Mouse (Mus musculus) urinary bladder, postnatal 4 days (tissue): ENCODE data around the gene Rnaseh2a.

Experiments used
- DNase-seq, 2 experiments: peaks; one replicate each; pipeline ENCODE4 v3.0.0; 2021 to 2022; ENCODE audit warnings: low spot score in 2 of 2

Gene Rnaseh2a

GRCm38 (mm10) chr8:84967532-84968304 is 1.8 kb downstream of the Rnaseh2a start:
- no peak for DNase-seq

GRCm38 (mm10) chr8:84966603-84967002 is 3.0 kb downstream of the Rnaseh2a start:
- DNase-seq = no peak

GRCm38 (mm10) chr8:84965731-84966291 is 3.8 kb downstream of the Rnaseh2a start:
- DNase-seq = peak; percentile 90 to 93

GRCm38 (mm10) chr8:84963952-84964351 is 5.6 kb downstream of the Rnaseh2a start:
- no peak for DNase-seq

- no peak for DNase-seq
Observed at GRCm38 (mm10) chr8:84959811-84960210, 9.8 kb downstream of the Rnaseh2a start.

GRCm38 (mm10) chr8:84956768-84957167 is 12.8 kb downstream of the Rnaseh2a start:
- no peak for DNase-seq

GRCm38 (mm10) chr8:84952612-84953255 is 16.8 kb downstream of the Rnaseh2a start:
- DNase-seq = no peak

GRCm38 (mm10) chr8:84949753-84950152 is 19.8 kb downstream of the Rnaseh2a start:
- DNase-seq = no peak

- DNase-seq = no peak
Observed at GRCm38 (mm10) chr8:84947241-84947545, 22.4 kb downstream of the Rnaseh2a start.

- no peak for DNase-seq
Observed at GRCm38 (mm10) chr8:84946528-84947240, 22.9 kb downstream of the Rnaseh2a start, which contains the start of gene Rtbdn. Gene Rtbdn, plus strand, starts transcription at chr8:84946991.

GRCm38 (mm10) chr8:84945633-84946527 is 23.7 kb downstream of the Rnaseh2a start:
- DNase-seq = no peak

GRCm38 (mm10) chr8:84945235-84945632 is 24.3 kb downstream of the Rnaseh2a start:
- DNase-seq = no peak

- no peak for DNase-seq
Observed at GRCm38 (mm10) chr8:84944478-84945160, 24.9 kb downstream of the Rnaseh2a start.

- DNase-seq = no peak
Observed at GRCm38 (mm10) chr8:84943699-84944098, 25.9 kb downstream of the Rnaseh2a start.

- no peak for DNase-seq
Observed at GRCm38 (mm10) chr8:84937620-84938485, 31.7 kb downstream of the Rnaseh2a start.

- no peak for DNase-seq
Observed at GRCm38 (mm10) chr8:84936962-84937546, 32.5 kb downstream of the Rnaseh2a start, which contains the start of gene Mast1. Gene Mast1, minus strand, starts transcription at chr8:84937359.

- DNase-seq = no peak
Observed at GRCm38 (mm10) chr8:84936041-84936961, 33.3 kb downstream of the Rnaseh2a start.

- no peak for DNase-seq
Observed at GRCm38 (mm10) chr8:84935489-84935888, 34.1 kb downstream of the Rnaseh2a start.
